Mouse (Mus musculus): ENCODE data around the gene Palm3.
"Not testable (repeated sequence)": the region's sequence is repeated elsewhere in the genome, so short reads cannot be mapped to it uniquely, and the experiment has no call there.

The Palm3 gene

DNA sequence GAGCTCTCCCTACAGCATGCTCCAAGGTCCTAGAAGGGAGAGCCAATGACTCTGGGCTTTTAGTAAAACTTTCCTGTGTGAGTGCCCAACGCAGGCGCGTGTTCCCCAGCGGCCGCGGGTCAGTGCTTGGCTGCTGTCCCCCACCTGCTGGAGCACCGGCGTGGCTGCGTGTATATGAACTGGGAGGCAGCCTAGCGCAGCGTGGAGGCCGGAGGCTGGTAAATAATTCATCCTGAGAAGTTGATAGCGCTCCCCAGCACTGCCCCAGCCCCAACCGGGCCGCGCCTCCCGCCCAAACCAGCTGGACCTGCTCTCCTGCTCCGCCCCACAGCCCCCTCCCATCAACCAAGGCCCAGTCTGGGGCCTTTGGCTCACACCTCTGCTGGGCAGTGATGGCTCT, at the start of gene Palm3:
TSS of gene Palm3 (plus strand) at position 376 of the 400 bp plus-strand sequence.
- DNase-seq (ENCODE audit: low read depth, low spot score), result peak; percentile 66

DNA sequence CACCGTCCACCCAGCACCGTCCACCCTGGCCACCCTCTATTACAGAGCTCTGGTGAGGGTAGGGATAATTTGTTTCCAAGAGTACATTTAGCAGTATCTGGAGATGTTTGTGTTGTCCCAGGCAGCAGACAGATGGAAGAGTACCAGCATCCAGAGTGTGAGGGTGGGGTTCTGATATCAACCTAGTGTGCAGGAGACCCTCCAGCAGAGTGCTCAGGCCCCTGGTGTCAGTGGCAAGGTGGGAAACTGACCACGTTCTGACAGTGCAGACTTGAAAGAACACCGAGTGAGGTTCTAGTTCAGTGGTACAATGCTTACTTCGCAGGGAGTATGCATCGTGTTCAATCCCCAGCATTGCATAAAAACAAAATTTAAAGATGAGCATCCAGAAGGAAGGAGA, 49.6 kb upstream of the Palm3 start:
- DNase-seq (ENCODE audit: low read depth, low spot score), result no peak

DNA sequence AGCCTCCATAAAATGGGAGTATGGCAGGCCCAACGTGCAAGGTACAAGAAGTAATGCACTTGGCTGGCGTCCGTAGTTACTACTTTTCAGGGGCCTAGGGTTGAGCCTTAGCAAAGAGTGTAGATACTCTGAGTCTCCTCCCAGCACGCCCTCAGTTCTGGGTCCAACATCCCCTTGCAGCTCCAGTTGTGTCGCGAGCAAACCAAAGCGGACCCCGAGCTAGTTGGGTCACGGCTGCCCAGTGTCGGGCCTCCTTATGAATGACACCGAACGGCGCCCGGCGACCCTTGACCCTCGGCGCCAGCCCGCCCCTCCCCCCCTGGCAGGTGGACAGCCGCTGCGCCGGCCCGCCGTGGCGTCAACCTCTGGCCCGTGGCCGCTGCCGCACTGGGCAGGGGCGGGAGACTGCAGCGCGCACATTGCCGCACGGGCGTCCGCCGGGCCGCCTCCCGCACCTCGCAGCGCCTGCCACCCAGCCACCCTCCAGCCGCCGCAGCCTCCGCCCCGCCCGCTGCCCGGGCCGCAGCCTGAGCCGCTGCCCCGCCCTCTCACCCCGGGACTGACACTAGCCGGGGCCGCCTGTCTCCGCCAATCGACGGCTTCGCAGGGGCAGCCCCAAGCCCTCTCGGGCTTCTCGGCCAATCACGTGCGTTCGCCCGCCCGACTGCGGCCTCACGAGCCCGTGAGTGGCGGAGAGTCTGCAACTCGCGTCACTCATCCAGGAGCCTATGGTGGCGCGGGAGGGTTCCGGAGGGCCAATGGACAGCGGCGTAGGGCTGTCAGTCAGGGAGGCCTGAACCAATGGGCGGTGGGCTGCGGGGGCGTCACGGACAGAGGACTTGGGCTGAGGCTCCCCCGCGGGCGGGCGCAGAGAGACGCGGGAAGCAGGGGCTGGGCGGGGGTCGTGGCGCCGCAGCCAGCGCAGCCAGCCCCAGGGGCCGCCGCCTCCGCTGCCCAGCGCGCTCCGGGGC, 48.8 kb upstream of the Palm3 start, which contains the start of gene Prkaca:
TSS of gene Prkaca (plus strand) at position 844 of the 971 bp plus-strand sequence.
- DNase-seq (ENCODE audit: low read depth, low spot score), result peak; percentile 99

DNA sequence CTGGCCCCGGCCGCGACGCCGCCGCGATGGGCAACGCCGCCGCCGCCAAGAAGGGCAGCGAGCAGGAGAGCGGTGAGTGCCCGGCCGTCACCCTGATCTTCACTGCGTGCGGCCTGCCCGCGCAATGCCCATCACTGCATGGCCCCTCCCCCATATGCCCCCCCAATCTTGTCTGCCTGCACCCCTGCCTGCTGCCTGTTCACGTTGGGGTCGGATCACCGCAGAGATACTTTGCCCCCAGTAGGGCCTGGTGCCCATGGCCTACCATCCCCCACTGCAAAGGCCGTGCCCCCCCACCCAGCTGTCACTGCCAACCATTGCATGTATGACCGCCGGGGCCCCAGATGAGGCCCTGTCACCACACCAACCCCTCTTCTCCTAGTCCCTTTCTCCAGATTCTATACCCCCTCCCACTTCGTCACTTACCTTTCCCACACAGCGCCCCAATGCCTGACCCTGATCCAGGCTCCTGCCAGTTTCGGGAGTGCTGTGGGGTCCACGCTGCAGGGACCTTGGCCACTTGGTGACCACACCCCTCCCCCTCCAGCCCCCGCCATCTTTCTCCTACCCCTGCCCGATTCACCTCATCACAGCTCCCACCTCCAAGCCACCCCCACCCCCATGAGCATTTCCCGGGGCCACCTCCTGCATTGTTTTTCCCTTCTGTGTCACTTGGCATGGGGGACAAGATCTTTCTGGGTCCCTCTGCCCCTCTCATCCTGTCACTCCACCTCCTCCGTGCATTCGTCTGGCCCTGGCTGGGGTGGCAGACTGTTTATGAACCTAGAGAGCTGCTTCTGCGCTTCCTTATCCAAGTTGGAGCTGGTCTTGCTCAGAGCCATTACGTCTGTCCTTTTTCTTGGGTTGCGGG, 47.9 kb upstream of the Palm3 start:
- no peak for DNase-seq (ENCODE audit: low read depth, low spot score)

DNA sequence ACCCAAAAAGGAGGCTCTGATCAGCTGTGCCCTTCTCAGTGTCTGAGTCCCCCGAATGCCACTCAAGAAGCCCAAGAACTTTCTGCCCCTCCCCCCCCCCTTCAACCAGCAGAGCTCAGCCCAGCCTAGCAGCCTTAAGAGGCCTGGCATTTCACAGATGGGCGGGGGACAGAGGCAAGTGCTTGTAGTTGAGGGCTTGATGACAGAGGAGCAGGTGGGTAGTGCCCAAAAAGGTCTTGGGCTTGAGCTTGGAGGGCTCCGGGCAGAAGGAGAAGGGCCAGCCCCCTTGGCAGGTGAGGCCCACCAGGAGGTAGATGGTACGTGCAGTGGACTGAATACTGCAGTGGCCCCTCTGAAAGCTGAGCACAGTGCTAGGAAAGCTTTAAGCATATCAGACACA, 46.8 kb upstream of the Palm3 start:
- DNase-seq (ENCODE audit: low read depth, low spot score), result no peak

DNA sequence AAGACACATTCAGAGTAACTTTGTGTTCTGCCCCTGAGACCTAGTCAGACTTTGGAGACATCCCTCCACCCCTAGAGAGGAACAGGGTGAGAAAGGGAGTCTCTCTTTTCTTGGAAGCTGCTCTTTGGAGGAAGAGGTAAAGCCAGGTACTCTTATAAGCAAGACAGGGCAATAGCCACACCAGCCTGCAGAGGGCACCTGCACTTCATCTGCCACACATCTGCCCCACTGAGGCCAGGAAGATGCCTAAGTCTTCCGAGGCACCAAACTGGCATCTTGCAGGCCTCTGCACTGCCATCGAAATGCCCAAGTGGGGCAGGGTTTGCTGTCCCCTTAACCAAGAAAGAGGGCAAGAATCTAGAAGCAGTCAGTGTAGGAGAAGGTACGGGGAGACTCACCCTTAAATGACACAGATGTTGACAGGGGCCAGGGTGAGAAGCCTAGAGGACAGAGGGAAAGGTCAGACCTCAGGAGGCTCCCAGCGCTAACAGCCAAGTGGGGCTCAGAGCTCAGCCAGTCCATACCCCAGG, 45.1 kb upstream of the Palm3 start:
- DNase-seq (ENCODE audit: low read depth, low spot score), result no peak

DNA sequence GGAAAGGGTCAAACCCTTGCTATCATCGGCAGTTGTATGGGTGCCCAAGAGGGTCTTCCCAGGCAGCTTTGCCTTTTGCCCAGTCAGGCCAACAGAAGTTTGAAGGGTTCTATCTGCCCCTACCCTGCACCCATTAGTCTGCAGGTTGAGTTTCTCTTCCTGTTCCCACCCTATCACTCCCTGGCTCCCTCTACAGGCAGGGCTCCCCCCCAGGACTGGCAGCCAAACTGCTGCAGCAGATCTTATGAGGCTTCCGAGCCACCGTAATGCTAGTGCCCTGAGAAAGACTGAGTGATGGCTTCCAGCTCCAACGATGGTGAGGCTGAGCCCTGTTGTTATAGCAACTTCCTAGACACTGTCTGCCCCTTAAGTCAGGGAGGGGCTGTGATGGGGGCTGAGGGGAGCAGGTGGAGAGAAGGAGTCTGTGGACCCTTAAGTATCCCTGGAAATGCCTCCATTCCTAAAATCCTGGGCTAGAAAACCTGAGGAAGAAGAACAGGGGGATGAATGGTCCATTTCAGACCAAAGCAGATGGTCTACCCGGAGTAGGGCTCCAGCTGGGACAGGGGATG, 44.4 kb upstream of the Palm3 start:
- DNase-seq (ENCODE audit: low read depth, low spot score), result no peak

DNA sequence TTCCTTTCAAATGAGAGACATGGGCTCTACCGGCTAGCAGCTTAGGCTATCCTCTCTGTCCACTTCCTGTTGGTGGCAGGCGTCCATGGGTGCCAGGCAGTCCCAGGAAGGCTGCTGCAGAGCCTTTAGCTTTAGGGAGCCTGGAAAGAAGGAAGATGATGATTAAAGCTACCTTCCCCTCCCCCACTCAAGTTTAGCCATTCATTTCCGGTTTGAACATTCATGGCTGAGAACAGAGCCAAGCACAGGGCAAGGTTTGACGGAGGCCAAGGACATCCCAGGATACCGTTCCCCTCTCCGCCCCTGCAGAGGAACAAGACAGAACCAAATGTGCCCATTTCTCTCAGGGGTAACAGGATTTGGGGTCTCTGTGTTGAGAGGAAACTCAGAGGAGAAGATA, 43.6 kb upstream of the Palm3 start:
- DNase-seq (ENCODE audit: low read depth, low spot score), result no peak

DNA sequence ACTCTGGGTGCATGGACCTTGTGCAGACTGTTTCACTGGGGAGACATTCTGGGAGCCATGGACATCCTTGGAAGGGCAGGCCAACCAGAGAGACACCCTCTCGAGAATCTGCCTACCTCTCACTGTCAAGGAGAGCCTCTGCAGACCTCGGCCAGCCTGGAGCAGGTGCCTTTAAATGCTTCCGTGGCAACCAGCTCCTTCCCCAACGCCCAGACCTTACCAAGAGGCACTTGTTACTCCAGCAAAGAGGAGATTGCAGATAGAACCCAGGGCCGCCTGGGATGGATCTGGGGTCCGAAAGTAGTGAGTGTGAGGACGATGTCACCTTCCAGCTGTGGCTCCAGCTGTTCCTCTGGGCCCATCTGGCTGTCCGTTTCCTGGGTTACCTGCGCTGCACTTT, 43.1 kb upstream of the Palm3 start:
- no peak for DNase-seq (ENCODE audit: low read depth, low spot score)

DNA sequence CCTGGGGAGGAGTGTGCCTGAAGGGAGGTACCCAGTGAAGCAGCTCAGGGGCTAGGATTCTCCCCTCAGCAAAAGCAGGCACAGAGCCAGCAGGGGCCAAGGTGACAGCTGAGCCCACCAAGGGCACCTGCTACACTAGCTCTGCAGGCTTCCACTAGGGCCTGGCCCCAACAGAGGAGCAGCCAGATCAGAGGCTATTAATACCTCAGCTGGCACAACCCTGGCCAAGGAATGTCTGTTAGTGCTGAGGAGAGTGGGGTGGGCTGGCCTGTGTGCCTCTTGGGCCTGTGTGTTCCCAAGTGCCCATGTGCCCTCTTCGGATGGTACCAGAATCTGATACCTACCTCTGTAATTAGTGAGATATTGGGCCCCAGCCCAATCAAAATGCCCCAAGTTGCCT, 41.0 kb upstream of the Palm3 start:
- no peak for DNase-seq (ENCODE audit: low read depth, low spot score)

DNA sequence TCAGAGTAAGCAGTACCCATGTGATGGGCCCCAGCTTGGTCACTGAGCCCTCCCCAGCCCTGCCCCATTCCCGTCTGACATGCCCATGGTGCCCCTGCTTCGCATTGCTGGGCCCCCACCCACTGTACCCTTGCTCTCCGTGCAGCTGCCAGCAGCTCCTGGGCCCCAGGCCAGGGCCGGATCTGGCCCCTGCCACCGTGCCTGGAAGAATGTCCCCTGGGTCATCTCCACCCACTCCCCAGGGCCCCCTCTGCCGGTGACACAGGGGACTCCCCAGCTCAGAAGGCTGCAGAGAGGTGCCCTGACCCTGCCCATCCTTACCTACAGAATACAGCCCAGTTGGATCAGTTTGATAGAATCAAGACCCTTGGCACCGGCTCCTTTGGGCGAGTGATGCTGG, 40.4 kb upstream of the Palm3 start:
- no peak for DNase-seq (ENCODE audit: low read depth, low spot score)

DNA sequence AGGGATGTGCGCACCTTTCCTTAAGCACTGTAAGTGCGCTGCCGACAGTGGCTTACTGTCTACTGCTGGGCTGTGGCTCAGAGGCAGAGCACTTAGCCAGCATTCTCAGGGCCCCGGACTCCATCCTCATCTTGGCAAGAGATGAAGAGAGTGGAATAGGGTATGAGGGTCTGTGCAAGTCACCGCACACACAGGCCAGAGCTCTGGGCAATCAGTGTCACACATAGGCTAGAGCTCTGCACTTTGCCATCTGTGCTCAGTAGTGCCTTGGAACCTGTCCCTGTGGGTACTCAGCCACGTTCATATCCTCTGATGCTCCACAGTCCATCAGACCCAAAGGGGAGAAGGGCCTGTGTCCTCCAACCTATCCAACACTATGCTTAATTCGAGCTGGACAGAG, 39.7 kb upstream of the Palm3 start:
- DNase-seq (ENCODE audit: low read depth, low spot score), result no peak

DNA sequence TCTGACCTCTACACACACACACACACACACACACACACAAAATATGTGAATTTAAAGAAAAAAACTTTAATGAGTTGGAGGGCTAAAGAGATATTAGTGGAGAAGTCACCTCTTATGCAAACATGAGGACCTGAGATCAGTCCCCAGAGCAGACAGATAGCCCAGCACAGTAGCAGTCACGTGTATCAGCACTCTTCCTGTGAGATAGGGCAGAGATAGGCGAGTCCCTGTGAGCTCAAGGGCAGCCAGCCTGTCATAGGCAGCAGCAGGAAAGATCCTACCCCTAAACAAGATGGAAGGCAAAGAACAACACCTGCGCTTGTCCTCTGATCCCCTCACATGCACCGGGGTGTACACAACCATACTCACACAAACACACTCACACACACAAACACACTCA, 38.8 kb upstream of the Palm3 start:
- DNase-seq (ENCODE audit: low read depth, low spot score), result no peak

DNA sequence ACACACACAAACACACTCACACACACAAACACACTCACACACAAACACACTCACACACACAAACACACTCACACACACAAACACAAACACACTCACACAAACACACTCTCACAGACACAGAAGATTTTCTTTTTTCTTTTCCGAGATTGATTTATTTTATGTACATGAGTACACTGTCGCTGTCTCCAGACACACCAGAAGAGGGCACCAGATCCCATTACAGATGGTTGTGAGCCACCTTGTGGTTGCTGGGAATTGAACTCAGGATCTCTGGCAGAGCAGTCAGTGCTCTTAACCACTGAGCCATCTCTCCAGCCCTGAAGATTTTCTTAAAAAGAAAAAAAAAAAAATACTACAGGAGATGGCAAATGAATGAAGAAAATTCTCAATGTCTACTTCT, 38.0 kb upstream of the Palm3 start:
- not testable (repeated sequence) for DNase-seq (ENCODE audit: low read depth, low spot score)

DNA sequence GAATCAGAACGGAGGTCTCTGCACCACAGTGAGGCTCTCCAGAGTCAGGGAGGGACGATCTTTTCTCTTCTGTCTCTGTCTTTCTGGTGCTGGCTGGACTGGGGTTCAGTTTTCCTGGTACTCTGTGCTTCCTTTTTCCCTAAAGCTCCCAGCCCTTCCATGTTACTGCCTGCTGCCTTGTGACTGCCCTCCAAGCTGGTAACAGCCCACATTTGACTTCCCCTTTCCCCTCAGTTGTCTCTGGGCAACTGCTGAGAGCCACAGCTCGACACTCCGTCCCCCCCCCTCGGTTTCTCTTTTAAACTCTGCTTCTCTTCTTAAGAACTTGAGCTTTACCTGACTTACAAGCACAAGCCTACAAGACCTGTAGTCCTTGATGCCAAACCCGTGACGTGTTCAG, 32.0 kb upstream of the Palm3 start:
- no peak for DNase-seq (ENCODE audit: low read depth, low spot score)

DNA sequence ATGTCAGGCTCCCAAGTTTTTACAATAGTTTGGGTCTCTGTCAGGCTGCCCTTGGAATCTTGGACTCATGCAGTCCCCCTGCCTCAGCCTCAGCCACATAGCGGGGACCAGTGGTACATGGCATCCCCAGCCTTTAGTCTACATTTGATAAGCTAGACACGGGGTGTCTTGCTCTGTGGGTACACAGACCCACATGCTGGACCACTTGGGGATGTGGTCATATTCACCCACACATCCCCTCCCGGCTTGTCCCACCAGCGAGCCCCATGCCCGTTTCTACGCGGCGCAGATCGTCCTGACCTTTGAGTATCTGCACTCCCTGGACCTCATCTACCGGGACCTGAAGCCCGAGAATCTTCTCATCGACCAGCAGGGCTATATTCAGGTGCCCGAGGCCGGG, 31.1 kb upstream of the Palm3 start:
- DNase-seq (ENCODE audit: low read depth, low spot score), result no peak

DNA sequence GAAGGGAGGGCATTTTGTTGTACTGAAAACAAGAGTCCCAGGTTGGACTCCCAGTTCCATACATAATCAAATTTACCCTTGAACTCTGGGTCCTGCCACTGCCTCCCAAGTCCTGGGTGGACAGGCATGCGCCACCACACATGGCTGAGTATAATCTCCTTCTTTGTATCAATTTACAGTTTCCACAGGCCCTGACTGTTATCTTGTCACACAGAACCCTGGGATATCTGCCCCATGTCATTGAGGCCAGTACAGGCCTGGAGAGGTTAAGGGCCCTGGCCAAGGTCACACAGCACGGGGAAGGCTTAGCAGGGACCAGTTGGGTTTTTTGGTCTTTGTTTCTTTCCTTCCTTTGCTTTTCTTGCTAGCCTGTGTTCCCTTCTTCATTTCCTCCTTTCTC, 28.8 kb upstream of the Palm3 start:
- DNase-seq (ENCODE audit: low read depth, low spot score), result no peak

DNA sequence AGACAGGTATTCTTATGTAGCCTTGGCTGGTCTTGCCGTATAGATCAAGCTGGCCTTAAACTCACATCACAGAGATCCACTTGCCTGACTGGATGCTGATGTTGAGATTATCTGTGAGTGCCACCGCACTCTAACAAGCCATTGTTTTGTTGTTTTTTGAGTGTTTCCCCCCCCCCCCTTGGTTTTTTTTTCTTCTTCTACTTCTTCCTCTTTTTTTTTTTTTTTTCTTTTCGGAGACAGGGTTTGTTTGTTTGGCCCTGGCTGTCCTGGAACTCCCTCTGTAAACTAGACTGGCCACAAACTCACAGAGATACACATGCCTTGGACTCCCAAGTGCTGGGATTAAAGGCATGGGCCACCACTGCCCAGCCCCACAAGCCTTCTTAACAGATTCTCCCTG, 27.2 kb upstream of the Palm3 start:
- DNase-seq (ENCODE audit: low read depth, low spot score), result no peak

DNA sequence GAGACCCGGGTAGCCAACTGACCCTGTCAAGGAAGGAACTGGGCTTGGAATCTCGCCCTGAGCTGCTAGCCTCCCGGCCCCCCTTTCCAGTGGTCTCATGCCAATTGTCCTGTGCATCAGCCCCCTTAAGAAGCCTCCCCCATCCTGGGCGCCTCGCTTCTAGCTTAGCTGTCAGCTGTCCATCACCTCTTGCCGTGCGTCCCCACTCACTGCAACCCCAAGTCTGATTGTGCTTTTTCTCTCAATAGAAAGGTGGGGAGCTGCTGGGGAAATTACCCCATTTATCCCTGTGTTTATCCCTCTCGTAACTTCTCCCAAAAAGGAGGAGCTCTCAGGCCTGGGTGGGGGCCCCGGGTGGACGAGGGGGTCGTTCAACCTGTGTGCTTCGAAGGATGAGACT, 25.3 kb upstream of the Palm3 start:
- DNase-seq (ENCODE audit: low read depth, low spot score), result no peak

DNA sequence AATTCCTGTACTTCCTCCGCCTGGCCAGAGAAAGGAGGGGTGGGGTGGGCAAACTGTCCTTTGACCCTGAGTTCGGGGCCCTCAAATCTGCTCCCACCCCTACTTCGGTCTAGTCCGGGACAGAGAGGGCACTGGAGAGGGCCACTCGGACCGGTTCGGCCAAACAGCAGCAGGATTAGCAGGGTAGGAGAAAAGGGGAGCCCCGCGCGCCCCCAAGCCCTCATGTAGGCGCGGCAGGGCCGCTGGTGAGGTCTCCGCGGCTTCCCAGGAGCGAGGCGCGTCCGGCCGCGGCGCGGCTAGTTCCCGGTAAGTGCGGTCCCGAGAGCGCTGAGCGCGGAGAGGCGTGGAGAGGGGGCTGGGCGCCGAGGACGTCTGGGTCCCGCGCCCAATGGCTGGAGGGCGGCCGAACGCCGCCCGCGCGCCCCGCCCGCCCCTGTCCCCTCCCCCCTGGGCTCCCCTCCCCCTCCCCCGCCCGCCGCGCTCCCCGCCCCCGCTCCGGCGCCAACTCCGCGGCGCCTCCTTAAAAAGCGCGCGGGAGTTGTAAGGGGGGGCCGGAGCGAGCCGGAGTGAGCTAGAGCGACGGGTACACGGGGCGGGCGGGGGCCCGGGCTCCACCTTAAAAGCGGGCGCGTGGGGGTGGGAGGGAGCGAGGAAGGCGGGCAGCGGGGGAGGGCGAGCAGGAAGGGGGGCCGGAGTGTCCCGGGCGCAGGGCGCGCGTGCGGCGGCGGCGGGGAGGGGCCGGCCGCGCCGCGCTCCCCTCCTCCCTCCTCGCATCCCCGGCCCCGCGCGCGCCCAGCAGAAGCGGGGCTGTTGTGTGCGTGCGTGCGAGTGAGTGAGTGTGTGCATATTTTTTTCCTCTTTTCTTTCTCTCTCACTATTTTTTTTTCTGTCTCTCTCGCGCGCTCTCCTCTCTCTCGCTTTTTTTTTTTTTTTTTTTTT, 24.4 kb upstream of the Palm3 start:
- peak; percentile 92 for DNase-seq (ENCODE audit: low read depth, low spot score)
